Mouse (Mus musculus) frontal cortex, postnatal 25 days (tissue): ENCODE measurements around the gene Mitd1.

Experiments used
- DNase-seq, 2 experiments: peaks; one replicate each; pipeline ENCODE4 v3.0.0; 2022; ENCODE audit warnings: low spot score in 2 of 2

The Mitd1 gene

DNA sequence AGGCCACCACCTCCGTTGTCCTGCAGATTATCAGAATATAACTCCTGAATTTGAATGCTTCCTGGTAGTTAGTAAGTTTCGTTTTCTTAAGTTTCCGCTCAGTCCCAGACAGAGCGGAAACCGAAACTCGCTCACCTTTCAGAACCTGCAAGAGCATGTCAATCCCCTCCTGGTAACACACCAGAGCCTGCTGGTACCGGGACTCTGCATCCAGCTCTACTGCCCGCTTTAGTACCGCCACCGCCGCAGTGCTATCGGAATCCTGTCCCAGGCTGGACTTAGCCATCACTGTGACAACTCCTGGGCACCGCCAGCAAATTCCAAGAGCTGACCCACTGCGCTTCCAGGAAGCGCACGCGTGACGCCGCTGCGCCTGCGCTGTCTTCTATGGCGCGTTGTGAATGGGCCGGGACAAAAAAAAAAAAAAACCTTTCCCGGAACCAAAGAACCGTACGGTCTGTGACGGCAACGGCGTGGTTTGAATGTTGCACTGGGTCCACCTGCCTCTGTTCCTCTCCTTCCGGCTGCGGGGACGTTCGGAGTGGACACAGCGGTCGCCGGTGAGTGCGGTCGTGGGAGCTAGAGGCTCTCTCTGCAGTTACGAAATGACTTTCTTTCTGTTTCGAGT, at the start of gene Mitd1, which contains the start of gene Mrpl30:
TSS of gene Mitd1 (minus strand) at position 387 of the 628 bp plus-strand sequence.
TSS of gene Mrpl30 (plus strand) at position 453 of the 628 bp plus-strand sequence.
- DNase-seq = peak; percentile 87 to 89

DNA sequence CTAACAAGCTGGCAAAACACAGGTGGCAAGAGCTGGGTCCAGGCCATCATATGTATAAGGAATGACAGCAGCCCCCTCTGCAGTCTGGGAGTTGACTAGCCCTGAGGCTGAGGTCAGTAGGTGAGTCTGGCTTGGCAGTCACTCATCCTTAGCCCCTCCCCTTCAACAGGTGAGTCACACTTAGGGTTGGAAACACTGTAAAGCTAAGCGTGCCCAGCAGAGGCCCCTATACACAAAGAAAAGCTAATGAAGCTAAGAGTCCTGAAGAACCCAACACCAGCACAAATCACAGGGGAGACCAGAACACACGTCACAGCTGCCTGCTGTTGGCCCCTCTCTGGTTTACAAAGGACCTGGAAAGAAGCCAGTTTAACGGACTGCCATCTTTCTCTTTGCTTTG, 41.6 kb upstream of the Mitd1 start:
- DNase-seq = no peak

DNA sequence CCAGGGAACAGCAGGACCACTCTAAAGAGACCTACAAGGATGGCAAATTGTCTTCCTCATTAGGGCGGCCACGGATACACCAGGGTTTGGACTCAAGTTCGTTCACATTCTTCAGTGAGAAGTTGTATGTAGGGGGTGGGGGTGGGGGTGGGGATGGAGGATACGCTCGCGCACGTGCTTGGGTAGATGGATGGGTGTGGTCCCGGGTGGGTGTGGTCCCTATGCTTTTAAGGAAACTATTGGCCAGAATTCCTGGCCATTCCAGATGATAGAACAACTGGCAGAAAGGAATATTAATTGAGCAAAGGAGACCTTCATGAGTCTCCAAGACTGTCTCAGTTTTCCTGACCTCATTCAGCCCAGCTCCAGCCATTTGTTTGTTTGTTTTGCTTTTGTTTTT, 35.8 kb upstream of the Mitd1 start:
- DNase-seq = no peak

DNA sequence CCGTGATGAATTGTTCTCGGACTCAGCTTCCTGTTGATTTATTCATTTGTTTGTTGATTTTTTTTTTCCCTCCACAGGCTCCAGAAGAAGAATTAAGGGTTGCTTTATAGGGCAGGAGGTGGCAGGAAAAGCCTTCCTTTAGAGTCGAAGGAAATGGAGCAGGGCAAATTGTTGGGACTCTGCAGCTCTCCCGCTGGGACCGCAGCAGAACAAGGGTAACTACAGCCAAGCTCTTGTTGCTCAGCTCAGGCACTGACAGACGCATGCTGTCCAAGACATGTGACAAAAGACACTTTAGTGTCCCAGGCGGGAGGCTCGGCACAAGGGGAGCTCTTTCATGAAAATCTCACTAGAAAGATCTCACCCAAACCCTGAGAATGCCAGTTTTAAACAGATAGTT, 32.3 kb upstream of the Mitd1 start:
- DNase-seq = no peak

DNA sequence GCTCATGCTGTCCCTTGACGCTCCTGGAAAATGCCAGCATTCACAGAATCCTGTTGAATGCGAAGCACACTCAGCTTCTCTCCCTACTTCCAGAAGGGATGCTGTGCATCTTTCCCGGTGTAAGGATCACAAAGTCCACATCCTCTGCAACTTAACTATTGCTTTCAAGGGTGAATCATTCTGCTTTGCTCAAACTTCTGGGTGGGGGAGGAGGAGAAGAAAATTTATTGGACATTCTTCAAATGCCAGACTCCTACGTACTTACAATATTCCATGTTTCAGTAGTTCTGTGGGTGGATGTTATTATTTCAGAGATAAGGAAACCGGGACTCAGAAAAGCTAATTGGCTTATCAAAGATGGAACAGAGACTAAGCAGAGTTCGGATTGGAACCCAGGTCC, 27.9 kb upstream of the Mitd1 start:
- no peak for DNase-seq

DNA sequence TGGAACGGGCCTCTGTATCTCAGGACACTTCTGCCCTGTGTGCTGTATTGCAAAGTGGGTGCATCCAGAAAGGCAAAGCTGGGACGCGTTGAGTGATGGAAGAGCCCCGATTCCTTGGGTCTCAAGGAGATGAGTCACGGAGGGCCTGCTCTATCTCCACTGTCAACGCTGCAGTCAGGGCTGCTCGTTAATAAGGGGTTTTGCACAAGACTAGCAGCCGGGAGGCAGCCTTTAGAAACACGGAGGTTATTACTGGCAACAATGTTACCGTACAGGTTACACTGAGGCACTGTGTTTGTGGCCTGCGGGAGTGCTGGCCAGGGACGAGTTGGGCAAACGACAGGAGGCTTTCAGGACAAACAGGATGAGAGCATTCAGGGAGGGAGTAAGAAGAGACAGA, 27.5 kb upstream of the Mitd1 start:
- no peak for DNase-seq

DNA sequence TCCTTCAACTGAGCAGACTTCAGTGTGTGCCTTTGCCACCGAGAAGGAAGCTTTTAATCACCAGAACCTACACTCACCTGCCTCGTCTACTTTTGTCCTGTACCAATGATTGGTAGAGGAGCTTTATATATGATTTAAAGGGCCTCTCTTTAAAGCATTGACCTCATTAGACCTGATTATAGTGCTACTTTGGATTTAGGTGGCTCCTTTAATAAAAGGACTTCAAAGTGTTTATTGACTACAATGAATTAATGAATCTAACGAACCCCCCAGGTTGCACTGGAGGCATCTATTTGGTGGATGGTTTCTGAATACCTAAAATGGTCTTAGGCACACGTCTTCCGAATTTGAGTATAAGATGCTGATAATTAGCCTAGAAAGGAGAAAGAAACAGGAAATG, 26.2 kb upstream of the Mitd1 start, which contains the start of gene Lyg2:
TSS of gene Lyg2 (minus strand) at position 101 of the 400 bp plus-strand sequence.
- no peak for DNase-seq

DNA sequence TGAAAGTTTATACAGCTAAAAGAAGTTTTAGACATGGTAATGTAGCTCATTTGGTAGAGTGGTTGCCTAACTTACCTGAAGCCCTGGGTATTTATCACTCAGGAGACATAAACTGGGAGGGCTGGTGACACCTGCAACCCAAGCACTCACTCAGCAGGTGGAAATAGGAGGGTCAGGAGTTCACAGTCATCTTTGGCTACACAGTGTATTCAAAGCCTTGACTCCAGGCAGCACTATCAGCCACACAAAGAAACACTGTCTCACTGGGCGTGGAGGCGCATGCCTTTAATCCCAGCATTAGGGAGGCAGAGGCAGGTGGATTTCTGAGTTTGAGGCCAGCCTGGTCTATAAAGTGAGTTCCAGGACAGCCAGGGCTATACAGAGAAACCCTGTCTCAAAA, 22.5 kb upstream of the Mitd1 start:
- no peak for DNase-seq

DNA sequence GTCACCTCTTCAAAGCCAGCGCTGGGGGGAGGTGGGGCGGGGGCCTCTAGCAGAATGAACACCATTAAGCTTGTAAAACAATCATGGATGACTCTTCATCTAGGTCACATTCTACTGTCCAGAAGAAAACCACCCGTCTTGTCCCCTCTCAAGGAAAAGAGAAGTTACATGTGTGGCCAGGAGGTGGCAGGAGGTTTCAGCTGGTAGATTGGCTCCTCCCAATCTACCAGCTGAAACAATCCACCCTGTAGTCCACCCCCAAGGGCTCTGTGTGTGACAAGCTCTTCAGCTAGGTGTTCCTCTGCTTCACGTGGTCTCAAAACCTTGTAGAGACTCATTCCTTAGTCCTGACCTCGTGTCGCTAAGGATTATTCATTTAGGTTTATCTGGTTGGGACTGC, 13.0 kb upstream of the Mitd1 start:
- DNase-seq = no peak

DNA sequence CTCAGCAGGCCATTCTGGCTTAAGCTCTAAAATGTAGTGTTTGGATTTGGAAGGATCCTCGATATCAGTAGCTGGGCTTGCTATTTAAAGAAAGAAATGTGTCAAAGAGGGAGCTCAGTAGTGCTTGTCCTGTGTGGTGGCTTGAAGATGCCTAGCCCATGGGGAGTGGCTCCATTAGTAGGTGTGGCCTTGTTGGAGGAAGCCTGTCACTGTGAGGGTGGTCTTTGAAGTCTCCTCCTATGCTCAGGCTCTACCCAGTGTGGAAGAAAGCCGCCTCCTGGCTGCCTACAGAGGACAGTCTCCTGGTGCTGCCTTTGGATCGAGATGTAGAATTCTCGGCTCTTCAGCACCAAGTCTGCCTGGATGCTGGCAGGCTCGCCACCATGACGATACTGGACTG, 10.1 kb upstream of the Mitd1 start:
- no peak for DNase-seq

DNA sequence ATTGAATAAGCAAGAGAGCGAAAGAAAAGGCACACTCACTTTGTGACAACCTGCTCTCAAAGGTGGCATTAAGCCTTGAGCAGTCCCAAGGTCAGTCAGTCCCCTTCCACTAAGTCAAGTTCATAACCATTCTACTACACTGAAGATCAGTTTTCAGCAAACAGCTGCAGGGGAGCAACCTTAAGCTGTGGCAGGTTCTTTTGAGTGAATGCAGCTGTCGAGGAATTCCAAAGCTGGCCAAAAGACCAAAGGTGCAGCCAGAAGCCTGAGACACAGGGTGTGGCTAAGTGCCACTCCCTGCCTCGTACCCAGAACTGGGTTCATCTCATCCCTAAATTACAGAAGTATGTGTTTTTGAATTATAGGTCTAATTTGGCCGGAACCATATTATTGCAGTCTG, 9.6 kb upstream of the Mitd1 start:
- DNase-seq = no peak

DNA sequence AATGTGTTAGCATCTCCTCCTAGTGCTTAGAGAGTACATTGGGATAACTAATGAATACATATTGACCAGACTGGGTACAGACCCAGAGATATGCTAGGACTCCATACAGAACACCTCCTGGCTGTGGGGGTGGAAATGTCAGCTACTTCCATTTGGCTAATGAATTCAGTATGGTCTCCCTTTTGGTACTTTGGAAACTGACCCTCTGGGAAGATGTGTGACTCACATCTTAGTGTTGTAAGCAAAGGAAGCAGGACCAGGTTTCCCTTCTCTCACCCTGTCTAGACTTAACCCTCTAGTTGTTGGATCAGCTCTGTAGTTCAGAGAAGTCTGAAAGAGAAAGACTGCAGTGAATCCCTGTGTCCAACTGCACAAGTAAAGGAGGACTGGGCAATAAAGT, 4.4 kb upstream of the Mitd1 start:
- no peak for DNase-seq

DNA sequence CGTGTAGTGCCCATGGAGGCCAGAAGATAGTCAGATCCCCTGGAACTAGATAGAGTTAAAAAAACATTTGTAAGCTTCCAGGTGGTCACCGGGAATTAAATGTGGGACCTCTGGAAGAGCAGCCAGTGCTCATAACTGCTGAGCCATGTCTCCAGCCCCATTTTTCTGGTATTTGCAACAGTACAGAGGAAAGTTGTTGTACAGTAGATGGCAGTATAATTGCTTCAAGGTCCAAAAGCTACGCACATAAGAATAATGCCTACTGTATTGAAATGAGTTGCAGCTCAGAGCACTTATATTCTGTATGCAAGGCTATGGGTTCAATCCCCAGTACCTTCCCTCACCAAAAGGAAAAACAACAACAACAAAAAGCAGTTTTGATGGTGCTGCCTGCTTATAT, 1.2 kb upstream of the Mitd1 start:
- no peak for DNase-seq

DNA sequence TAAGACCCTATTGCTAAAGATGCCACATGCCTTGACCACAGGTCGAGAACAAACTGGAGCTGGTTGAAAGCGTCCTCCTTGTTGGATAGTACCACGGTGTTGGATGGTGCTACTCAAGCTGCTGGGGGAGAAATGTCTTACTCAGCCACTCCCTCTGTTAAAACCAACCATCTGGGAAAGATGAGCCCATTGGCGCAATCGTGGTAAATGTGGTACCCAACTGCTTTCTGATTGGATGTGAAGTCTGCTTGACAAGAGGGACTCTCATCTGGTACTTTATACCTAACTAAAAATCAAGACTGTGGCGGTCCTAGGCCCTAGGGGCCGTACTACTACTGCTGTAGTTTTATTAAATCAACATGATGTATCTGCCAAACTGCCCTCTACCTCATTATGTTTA, 1.0 kb downstream of the Mitd1 start:
- no peak for DNase-seq

DNA sequence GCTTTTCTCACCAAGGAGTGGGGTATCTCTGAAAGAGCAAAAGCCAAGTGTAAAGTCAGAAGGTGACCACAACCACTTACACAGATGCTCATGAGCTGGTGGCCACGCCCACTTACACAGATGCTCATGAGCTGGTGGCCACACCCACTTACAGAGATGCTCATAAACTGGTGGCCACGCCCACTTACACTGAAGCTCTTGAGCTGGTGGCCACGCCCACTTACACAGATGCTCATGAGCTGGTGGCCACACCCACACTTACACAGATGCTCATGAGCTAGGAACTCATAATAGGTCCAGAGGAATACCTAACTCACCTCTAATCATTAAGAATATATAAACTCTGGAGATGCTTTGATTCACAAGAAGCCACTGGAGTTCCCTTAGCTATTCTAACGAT, 5.8 kb downstream of the Mitd1 start:
- DNase-seq = no peak

DNA sequence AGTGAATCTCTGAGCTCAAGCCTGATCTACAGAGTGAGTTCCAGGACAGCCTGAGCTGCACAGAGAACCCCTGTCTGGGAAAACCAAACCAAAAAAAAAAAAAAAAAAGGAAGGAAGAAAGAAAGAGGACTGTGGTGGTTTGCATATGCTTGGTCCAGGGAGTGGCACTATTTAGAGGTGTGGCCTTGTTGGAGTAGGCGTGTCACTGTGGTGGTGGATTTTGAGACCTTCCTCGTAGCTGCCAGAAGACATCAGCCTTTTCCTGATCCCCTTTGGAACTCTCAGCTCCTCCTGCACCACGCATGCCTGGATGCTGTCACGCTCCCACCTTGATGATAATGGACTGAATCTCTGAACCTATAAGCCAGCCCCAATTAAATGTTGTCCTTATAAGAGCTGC, 6.8 kb downstream of the Mitd1 start:
- DNase-seq = no peak

DNA sequence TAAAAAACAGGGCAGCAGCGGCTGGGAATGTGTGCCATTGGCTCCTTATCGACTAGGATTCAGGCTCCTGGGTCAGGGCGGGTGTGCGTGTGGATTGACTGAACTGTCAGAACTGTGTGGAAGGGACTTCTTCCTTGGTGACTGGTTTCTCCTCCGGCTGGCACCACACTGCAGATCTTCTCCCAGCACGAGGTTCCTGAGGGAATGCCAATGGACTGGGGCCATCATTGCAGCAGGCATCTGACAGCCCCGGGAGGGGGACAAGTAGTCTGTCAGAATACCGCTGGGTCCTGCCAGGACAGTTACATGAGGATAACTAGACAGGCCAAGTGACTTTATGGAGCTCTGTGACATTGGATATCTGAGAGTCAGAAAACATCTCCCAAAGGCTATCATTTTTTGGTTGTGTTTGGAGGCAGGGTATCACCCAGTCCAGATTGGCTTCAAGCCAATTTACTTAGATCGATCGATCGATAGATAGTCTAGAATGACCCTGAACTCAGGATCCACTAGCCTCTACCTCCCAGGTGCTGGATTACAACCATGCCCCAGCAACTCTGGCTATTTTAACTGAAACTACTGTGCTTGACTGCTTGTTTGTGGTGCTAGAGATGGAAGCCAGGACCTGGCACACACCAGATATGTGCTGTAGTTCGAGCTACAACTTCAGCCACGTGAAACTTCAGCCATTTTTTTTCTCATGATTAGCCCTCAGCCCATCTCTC, 12.3 kb downstream of the Mitd1 start:
- no peak for DNase-seq

DNA sequence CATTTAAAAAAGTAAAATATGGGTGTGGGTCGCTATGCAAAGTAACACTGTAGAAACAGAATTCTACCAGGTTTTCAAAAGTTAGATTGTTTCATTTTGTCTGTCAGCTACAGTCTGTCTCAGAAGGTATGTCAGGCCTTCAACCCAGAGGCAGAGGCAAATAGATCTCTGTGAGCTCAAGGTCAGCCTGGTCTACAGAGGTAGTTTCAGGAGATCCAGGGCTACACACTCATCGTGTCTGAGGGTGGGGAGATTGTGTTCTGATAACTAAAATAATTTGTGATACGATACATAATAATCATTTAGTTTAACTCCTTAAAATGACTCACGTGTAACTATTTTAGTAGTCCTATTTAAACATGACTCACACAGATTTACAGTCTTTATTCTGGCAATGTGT, 17.1 kb downstream of the Mitd1 start:
- no peak for DNase-seq

DNA sequence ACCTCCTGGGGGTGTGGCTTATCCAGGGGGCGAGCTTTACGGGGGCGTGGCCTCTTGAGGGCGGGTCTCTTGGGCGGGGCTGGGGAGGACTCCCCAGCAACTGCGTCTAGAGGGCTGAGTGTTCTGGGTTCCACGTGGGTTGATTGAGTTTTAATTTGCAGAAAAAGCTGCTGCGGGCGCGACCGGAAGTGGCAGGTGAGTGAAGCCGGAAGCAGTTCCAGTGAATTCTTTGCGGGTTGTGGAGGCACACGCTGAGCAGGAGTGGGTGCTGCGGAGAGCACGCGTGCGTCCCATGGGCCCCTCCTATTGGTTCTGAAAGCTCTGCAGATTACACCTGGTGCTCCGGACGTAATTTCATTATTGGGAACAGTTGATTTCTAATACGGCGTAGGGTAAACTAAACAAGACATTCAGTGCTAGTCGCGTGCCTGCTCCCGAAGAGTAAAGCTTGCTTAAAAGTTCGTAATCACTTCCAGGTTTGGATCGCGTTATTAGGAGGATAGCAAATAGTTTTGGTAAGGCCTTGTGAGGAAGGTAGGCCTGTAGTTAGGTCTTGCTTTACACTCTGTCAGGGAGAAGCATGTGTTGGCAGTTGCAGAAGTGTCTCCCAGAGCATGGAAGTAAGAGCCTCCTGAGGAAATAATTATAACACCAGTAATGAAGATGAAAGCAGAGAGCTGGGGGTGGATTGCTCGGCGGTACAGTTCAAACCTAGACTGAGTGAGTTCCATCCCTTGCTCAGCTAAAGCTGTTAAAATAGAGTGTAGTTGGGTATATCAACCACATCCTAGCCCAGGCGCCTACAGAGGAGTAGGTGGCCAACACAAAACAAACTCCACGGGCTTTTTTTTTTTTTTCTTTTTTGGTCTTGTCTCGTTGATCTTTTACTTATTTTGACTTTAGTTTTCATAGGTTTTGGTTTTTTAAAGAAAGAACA, 17.8 kb downstream of the Mitd1 start:
- DNase-seq = peak; percentile 49 to 50

DNA sequence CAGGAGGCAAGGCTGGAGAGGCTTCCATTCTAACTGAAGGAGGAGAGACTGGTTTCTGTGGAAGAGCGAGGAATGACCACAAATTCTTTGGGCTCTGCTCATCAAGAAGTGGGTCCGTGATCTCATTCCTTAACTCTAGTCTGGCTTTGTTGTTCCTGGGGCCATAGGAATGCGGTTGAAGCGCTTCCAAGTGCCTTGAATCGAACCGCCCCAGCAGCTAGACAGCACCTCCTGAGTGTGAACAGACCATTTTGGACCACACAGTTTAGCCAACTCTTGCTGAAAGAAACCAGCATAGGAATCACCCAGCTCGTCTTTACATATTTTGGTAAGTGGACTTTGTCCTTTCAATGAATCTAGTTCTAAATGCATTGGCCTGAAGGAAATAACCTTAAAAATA, 18.5 kb downstream of the Mitd1 start, which contains the start of gene Lipt1:
TSS of gene Lipt1 (plus strand) at position 35 of the 400 bp plus-strand sequence.
- no peak for DNase-seq

DNA sequence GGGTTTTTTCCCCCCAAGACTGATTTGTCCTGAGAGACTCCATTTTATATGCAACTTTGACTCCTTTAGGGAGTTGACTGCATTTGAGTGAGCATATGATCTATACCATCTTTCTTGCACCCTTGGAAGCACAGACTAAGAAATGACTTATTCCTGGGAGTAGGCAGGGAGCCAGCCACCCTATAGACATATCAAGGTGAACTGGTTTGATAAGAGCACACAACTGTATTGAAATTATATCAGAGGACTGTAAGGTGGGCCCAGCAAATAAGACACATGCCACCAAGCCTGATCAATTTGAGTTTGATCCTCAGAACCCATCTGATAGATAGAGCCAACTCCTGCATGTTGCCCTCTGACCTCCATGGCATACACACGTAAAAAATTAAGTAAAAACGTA, 20.8 kb downstream of the Mitd1 start:
- DNase-seq = no peak

DNA sequence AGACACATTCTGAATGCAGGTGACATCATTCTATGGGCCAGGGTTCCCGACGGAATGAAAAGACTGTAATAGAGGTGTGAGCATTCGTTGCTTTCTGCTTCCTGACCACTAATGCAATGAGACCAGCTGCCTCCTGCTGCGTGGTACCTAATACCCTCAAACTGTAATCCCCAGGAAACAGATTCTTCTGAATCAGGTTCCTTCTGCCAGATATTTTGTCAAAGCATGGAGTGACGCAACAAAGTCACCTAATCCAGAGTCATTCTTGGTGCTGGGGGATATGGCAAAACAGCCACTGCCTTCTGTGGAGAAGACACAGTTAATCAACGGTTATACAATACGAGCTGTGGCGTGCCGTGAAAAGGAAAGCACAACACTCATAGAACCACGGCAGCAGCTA, 21.6 kb downstream of the Mitd1 start:
- no peak for DNase-seq
